Mouse (Mus musculus): Measurements from ENCODE around the gene Efnb1. TPM values are rescaled to one million over a fixed set of nuclear protein-coding genes. Genes with fewer than 3 reads are reported as not detected.

Efnb1 gene
- 4.5 and 5.2 TPM in 2 replicates for polyA plus RNA-seq (2012; rRNA removed)

DNA sequence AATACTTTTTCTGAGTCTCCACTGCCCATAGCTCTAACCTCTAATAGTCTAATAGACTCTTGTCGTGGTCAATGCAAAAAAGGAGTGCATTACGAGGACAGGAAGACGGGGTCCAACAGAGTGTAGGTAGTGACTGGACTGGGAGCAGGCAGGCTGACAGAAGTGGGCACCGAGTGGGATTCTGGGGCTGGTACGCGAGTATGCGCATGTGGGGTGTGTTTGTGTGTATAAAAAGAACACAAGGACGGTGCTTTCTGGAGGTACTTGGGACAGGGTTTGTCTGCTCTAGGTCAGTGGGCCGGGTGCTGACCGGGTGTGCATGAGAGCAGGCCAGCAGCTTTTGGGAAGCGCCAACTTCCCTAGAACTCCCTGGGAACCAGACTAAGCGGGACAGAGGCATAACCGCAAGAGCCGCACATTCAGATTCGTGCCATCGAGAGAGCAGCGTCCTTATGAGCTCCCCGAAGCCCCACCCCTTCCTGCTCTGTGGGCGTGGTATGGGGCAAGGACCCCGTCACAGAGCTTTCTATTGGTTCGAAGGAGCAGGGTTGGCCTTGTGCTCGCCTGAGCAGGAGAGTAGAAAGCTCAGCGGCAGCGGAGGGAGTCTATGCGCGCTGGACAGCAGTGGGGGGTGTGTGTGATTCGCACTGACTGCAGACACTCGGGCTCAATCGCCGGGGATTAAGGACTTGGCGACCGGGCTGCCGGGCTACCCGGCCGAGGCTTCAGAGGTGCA lies at the start of gene Efnb1:
Gene Efnb1 (plus strand): TSS at position 608 of the 736 bp plus-strand sequence.

Other genes with a start within 250 kb of the Efnb1 start
- gene Ophn1, start 245.1 kb upstream of the Efnb1 start, polyA plus RNA-seq (2012; rRNA removed), result 0.94 and 1.0 TPM in 2 replicates
- 11.8 and 12.6 TPM in 2 replicates for gene Yipf6, start 199.8 kb upstream of the Efnb1 start, polyA plus RNA-seq (2012; rRNA removed)
- 4.4 and 5.0 TPM in 2 replicates for gene Stard8, start 132.9 kb upstream of the Efnb1 start, polyA plus RNA-seq (2012; rRNA removed)

Data from liver, embryonic 18 days (tissue).